Mouse (Mus musculus): ENCODE results near the gene Syce1.

Gene Syce1

DNA sequence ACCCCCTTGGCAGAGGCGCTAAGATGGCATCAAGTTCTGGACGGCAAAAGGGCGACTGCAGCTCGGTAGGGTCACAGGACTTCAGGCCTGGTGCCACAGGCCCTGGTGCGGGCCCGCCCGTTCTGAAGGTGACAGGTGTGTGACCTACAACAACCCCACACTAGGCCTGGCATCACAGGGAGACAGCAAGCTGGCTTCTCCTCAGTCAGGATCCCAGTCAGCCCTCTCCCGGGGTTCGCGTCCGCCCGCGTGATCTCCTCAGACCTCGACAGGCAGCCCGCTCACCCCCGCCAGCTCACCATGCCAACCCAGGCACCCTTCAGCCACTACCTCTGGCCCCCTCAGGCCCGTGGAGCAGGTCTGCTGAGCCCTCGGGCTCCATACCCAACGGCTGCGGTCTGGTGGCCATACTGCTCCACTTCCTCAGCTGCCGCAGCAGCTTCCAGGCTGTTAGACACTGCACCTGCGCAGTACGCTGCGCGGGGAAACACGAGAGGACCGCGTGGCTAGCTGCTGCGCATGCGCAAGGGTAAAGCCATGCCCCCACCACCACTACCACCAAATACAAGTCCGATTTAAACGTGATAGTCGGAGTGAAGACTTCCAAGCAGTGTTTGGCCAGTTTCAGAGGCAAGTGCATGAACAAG, at the start of gene Syce1:
Gene Syce1 (minus strand): TSS at position 447 of the 647 bp plus-strand sequence.
- no peak for DNase-seq (ENCODE audit: low spot score)

DNA sequence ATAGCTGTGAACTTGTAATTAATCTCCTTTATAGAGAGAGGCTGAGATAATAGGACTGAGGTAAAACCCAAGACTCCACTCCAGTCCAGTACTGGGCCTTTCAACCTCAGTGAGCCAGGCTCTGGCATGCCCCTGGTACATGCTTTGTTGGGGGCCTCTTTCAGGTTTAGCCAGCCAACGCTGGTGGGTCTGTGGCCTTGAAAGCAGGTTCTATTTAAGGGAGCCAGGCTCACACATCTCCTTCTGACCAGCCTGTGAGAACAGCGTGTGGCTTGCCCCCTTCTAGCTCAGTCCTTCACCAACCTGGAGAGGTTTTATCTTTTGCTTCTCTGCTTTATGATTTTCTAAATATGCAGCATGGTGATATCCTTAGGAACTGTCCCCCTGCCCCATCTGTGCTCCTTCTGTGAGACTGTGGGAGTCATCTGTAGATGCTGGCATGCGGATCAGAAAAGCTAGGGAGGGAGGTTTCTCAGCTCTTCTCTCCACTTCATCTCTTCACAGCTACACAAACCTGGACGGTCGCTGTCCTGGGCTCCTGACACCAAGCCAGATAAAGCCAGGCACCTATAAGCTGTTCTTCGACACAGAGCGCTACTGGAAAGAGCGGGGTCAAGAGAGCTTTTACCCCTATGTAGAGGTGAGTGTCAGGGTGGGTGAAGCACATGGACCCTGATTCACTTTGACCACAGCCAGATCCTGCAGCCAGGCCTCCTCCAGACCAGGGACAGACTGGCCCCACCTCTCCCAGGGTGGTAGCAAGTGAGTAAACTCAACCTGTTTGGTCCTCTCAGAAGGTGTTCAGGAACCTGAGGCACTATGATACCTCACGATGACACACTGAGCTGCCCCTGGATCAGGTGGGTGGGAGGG, 48.8 kb upstream of the Syce1 start:
- no peak for DNase-seq (ENCODE audit: low spot score)

DNA sequence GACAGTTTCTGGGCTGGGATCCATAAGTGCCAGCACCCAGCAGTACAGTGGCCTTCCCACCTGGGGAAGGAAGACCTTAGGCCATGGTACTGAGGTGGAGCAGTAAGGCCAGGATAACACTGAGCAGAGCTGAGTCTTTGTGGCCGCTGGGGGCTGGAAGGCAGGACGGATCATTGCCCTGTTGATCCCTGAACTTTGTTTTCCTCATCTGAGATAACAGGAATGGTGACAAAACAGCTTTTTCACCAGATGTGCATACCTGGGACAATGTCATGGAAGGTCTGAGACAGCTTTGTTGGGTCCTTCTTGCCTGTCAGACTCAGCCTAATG, 48.1 kb upstream of the Syce1 start:
- DNase-seq (ENCODE audit: low spot score) = no peak

DNA sequence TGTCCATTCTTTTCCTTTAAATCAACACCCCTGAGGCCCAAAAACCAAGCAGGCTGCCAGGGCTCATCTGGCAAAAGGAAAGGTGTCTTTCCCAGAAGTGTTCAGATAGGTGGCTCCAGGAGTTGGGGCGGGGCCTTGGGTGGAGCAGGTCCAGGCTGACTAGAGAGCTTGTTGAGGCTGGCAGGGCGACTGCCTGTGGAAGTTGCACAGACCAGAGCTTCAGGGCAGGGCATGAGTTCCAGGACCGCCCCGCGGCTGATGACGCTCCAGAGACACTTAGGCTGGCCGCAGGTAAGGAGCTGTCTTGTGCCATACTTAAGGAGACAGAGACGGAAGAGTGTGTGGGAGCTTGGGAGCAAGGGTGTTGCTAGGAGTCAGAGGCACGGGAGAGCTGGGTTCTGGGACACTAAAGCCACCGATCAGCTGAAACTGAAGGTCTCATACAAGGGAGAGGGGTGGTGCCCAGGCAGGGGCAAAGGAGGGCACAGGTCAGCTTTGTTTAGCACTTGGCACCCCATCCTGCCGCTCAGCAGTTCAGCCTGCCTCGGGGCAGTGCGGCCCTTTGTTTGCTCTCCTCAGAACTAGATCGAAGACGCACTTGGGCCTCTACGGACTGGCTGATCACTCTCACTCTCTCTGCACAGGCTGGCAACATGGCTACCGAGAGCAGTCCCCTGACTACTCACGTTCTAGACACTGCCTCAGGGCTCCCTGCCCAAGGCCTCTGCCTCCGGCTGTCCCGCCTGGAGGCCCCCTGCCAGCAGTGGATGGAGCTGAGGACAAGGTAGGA, 47.5 kb upstream of the Syce1 start, which contains the start of gene Urah:
Gene Urah (plus strand): TSS at position 51 of the 790 bp plus-strand sequence.
- DNase-seq (ENCODE audit: low spot score) = no peak

DNA sequence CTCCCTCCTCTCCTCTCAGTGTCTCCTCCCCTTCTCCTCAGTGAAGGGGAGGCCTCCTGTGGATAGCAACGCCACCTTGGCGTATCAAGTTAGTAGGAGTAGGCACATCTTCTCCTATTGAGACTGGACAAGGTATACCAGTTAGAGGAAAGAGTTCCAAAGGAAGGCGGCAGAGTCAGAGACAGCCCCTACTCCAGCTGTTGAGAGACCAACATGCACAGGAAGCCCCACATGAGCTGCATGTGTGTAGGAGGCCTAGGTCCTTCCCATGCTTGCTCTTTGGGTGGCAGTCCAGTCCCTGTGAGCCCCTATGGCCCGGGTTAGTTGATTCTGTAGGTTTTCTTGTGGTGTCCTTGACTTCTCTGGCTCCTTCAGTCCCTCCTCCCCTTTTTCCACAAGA, 45.7 kb upstream of the Syce1 start:
- DNase-seq (ENCODE audit: low spot score) = no peak

DNA sequence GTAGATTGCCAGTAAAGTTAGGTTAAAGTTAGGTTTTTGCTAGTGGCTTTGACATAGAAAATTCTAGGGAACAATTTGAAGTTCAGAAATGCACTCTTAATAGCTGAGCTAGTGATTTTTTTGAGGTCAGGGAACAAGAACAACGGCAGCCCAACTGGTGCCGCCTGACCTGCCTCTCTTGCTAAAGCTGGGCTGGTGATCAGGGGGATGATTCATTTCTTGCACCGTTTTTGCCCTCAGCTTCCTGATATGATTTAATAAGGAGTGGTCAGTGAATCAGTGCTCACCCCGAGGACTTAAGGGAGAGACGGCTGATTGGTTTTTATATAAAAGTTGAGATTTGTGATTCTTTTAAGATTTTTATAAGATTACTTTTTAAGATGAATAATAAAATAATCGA, 43.8 kb upstream of the Syce1 start:
- no peak for DNase-seq (ENCODE audit: low spot score)

DNA sequence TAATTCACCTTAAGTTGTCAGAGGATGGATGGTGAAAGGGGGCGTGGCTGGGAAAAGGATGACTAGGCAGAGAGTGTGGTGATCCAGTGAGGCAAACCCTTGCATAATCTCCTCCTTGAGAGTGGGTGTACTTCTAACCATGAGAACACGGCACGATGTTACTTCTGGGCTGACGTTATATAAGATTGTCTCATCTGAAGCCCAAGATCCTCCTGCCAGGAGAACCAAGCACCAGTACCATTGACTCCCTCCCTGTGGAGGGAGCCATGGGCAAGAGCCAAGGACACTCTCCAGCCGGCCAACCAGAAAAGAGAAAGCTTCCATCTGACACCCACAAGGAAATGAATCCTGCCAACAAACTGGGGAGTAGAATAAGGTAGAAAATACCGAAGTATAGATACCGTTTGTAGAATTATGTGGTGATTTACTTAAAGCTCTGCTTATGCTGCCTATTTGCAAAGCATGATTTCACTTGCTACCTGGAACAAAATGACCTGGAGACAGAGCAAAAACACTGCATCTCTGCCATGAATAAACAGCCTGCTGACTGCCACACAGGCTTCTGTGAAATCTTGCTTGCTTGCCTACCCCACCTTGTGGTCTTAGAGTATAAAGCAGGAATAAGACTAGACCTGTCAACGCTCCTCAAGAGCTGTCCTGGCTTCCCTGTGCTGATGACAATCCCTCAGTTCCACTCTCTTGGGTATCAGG, 40.7 kb upstream of the Syce1 start:
- DNase-seq (ENCODE audit: low spot score) = peak; percentile 66

DNA sequence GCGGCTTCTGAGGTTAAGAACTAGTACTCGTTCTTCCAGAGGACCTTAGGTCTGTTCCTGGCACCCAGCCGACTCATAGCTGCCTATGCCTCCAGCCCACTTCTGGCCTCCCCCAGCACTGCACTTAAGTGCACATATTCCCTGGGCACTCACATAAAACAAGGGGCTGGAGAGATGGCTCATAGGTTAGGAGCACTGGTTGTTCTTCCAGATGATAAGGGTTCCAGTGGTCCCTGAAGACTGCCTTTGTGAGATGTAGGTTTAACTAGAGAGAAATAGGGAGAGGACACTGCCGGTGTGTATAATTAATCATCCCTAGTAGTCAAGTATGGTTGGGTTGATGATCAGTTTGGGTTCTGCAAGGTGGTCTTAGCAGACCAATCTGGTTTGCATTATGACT, 35.1 kb upstream of the Syce1 start:
- no peak for DNase-seq (ENCODE audit: low spot score)

DNA sequence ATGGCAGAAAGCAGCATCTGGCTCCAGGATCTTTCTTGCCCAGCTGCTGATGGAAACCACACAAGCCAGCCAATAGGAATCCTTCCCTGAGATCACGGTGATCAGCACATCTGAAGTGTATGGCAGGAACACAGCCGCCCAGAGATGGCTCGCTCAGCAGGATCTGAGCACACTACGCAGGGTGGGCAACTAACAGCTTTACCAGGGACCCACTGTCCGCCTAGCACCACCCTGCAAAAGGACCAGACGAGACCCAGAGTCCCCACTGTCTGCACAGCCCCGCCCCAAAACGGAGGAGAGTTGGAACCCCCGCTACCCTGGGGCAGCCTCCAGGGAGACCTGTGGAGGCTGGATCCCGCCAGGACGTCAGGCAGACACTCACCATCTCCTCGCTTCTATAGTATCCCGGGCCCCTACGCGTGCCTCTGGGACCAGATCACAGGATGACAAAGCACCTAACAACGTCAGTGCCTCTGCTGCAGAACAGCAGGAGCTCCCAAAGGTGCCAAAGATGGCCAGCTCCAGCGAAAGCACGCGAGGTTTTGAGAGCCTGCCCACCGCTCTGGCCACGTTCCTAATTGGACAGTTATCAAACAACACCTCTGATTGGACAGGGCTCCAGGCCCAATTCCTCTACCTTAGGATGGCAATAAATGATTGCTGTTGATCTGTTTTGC, 34.1 kb upstream of the Syce1 start, which contains the start of gene Zfp941:
Gene Zfp941 (minus strand): TSS at position 526 of the 677 bp plus-strand sequence.
- DNase-seq (ENCODE audit: low spot score) = peak; percentile 70

DNA sequence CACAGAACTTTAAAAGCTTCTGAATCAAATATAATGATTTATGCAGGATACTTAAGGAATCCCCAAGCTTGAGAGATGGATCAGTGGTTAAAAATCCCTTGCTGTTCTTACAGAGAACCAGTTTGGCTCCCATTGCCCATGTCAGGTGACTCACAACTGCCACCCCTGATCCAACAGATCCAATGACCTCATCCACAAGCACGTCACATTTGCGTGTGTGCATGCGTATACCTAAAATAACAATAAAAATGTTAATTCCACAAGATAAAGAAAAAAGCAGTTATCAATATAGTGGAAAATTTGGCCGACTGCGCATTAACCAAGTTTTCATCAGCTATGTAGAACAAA, 33.6 kb upstream of the Syce1 start:
- no peak for DNase-seq (ENCODE audit: low spot score)

DNA sequence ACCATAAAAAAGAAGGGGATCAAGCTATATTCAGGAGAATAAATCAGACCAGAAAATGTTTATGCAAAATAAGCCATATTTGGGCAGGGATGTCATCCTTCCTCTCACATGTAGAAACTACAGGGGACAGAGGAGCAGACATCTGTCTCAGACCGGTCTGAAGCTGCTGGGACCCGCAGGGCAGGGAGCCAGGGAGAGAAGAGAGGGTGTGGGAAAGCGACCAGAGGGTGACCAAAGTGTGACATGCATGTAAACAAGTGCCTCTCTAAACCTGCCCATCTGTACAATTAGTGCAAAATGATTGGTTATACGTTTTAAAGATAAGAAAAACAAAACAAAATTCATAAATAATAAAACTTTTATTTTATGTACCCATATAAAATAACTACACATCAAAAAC, 32.5 kb upstream of the Syce1 start:
- no peak for DNase-seq (ENCODE audit: low spot score)

DNA sequence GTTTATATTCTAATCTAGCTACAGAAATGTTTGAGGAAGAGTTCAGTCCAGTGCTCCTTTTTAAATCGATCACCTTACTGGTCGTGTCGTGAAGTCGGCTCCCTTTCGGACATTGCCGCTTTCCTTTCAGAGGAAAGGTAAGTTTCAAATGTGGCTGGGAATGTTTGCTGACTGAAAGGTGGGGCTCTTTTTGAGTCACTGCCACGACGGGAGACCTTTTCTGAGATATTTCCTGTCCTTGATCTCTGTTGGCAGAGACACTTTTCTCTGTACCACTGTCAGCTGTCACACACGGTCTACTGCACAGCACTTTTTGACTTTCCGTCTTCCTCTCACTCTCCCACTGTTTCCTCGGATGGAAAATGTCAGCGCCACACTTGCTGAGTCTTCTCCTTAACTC, 25.2 kb upstream of the Syce1 start:
- no peak for DNase-seq (ENCODE audit: low spot score)

DNA sequence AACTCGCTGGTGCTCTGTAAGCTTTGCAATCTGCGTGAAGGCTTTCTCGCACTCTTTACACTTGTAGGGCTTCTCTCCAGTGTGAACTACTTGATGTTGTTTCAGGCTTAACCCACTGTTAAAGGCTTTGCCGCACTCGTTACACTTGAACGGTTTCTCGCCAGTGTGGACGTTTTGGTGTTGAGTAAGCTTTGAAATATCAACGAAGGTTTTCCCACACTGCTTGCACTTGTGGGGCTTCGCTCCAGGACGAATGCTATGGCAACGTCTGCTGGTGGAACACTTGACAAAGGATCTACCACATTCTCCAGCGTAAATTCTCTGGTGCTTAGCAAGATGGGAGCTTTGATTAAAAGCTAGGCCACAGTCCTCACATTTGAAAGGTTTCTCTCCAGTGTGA, 24.1 kb upstream of the Syce1 start:
- no peak for DNase-seq (ENCODE audit: low spot score)

DNA sequence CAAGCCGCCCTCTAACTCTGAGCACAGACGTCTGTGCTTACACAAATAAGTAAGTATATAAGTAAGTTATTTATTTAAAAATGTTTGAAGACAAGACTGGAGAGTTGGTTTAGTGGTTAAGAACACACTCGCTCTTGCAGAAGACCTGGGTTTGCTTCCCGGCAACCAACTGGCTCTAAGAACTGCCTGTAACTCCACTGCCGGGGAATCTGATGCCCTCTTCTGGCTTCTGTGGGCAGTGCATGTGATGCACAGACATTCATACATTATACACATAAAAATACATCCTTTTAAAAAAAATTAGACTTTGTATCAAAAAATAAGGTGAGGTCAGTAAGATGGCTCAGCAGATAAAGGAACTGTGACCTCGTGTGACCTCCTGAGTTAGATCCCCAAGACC, 22.8 kb upstream of the Syce1 start:
- no peak for DNase-seq (ENCODE audit: low spot score)

DNA sequence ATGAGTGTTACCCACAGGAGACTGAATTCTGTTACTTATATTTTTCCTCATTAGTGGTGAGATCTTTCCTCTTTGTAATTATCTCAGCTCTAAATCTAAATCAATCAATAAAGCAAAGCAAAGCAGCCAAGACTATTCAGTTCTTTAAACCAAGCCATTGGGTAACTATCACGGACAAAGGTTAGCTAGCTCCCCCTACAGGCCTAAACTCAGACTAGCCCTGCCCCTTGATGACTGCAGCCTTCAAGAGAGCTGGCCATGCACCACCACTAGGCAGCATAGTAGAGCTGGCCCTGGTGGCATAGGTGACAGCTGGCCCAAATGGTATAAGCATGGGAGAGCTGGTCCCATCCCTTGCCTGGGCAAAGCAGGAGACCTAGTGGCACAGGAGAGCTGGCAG, 18.1 kb upstream of the Syce1 start:
- DNase-seq (ENCODE audit: low spot score) = peak; percentile 53

DNA sequence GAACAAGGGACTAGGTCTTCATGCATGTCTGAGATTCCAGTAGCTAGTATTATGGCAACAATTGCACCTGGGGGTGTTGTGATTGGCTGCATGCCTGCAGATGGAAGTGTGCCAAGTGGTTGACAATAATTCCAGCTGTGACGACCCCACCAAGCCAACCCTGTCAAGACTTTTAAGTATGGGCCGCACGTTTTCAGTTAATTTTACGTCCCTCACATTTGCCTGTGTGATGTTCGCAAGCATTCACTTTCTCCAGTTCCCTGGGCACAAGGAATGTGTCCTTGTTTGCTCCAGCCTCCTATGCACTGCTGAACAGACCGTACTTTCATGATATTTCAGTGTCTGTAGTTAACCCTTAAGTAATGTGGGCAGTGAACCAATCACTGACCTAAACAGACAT, 15.0 kb upstream of the Syce1 start:
- no peak for DNase-seq (ENCODE audit: low spot score)

DNA sequence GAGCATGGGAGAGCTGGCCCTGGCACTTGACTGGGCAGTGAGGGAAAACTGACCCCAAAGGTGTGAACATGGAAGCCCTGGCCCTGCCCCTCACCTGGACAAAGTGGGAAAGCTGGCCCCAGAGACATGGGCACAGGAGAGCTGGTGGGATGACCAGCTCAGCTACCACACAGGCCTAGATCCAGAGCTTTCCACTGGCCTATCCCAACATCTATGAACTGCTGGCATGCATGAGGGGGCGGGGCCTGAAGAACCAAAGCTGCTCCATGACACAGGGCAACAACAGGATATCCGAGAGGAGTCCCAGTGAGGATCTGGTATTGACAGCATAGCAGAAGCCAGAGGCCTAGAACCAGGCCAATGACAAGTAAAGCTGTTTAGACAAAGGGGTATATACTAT, 10.6 kb upstream of the Syce1 start:
- no peak for DNase-seq (ENCODE audit: low spot score)

DNA sequence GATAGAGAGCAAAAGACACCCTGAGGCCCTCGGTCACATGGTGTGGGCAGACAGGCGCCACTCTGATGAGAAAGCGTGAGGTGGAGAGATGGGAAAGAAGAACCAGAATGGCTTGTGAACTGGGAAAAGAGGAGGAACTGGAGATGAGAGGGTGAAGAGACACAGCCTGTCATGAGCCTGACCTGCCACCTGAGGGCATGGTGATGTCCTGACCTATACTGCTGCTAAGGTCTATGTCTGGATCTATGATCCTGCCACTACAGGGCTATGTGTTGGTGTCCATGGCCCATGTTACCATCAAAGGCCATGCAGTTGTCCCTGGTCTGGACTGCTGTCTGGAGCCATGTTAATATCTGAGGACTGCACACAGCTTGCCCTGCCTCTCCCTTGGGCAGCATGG, 10.0 kb upstream of the Syce1 start:
- no peak for DNase-seq (ENCODE audit: low spot score)

DNA sequence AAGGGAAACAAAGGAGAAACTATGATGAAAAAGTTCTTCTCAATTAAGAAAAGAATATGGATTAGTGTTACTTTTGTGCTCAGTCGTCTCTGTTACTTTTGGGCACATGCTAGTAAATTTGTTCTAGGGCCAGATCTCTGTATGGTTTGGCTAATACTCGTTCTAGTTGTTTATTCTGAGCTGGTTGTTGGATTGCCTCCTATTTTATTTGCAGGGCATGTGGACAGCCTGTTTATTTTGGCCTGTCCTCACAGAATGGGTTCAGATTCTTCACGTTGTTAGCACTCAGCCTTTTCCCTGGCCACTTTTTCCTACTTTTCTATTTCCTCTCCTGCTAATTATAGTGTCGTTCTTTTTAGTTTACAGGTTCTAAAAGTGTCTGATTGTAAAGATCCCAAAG, 5.9 kb upstream of the Syce1 start:
- DNase-seq (ENCODE audit: low spot score) = no peak

DNA sequence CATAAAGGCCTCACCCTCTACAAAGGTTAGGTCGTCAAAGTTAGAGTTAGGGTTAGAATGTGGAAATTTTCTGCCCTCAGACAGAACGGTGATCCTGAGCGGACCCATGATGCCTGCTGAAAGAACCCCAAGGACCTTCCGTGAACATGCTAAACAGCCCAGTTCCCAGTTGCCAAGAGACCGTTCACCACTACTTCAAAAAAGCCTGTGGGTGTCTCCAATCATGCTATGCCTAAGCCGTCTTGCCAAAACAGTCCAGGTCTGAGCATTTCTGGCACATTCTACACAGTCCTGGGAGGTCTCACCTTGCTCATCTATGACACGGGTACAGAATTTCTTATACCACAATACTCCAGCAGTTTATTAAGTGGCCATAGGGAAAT, 392 bp upstream of the Syce1 start:
- DNase-seq (ENCODE audit: low spot score) = no peak

DNA sequence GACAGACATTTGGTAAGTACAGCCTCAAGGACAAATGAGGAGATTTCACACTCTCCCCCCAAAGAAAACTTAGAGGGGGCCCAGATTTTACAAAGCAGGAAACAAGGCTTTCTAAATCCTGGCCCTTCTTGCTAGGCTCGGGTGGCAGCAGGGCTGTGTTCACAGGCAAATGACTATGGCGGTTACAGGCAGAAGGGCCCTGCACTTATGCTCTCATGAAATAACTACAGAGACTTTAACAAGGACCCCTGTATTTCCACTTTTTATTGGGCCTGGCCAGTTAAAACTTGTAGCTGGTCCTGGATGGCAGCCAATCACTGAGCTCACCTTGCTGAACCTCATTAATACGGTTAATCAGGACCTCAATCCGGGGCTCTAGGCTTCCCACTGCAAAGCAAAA, 7.1 kb downstream of the Syce1 start:
- no peak for DNase-seq (ENCODE audit: low spot score)

Data from retina, embryonic 14.5 days (tissue).